Mouse (Mus musculus) lung, postnatal 0 days (tissue): Measurements from ENCODE around the gene Hist1h2bp.

Experiments used
- CTCF ChIP-seq: IDR thresholded peaks from 2 replicates; pipeline ENCODE4 v1.5.1; 2016; ENCODE audit warnings: antibody characterized with exemption, mild to moderate bottlenecking
- EP300 ChIP-seq: IDR thresholded peaks from 2 replicates; pipeline ENCODE4 v1.6.1; 2016; ENCODE audit warnings: antibody characterized with exemption, mild to moderate bottlenecking, control low read depth

GRCm38 (mm10) chr13:21830344-21830743, 43.1 kb downstream of the Hist1h2bp start:
- TF ChIP-seq CTCF (no peak), EP300 (no peak)
